Mouse (Mus musculus) heart, embryonic 10.5 days (tissue): Measurements from ENCODE around the gene Marc1. TPM values are rescaled to one million over a fixed set of nuclear protein-coding genes. Genes with fewer than 3 reads are reported as not detected.

Source experiments
- DNase-seq: peaks from one replicate; pipeline ENCODE4 v3.0.0-alpha.2; 2017; ENCODE audit warnings: low spot score
- H3K27ac ChIP-seq: fragments of 300-500 bp; sonication (generic); 2 replicates; pipeline ENCODE4 v1.5.1; 2016; ENCODE audit warnings: mild to moderate bottlenecking
- H3K27me3 ChIP-seq: fragments of 300-500 bp; sonication (generic); 2 replicates; pipeline ENCODE4 v1.6.1; 2016; ENCODE audit warnings: mild to moderate bottlenecking; ENCODE audit not compliant: poor library complexity, insufficient read depth, severe bottlenecking
- H3K36me3 ChIP-seq: fragments of 300-500 bp; sonication (generic); 2 replicates; pipeline ENCODE4 v1.6.1; 2016; ENCODE audit warnings: mild to moderate bottlenecking, moderate library complexity
- H3K4me1 ChIP-seq: fragments of 300-500 bp; sonication (generic); 2 replicates; pipeline ENCODE4 v1.6.1; 2016; ENCODE audit warnings: mild to moderate bottlenecking
- H3K4me3 ChIP-seq: fragments of 300-500 bp; sonication (generic); 2 replicates; pipeline ENCODE4 v1.5.1; 2016; ENCODE audit warnings: mild to moderate bottlenecking, moderate library complexity
- H3K9me3 ChIP-seq: fragments of 300-500 bp; sonication (generic); 2 replicates; pipeline ENCODE4 v1.6.1; 2016; ENCODE audit warnings: mild to moderate bottlenecking, moderate library complexity
- WGBS: fragments of 180-500 bp; shearing (Covaris S2); methylation state at CpG from one replicate; pipeline ENCODE4 v1.1.7; 2016; 5-methylcytosine and 5-hydroxymethylcytosine counted together
- polyA plus RNA-seq: library from polyadenylated mRNA; unstranded; fragments of >200 nt; fragmentation: Nextera tagmentation; extraction: Ambion mirVana; gene quantifications from 2 replicates; pipeline ENCODE4 v1.2.1, GENCODE M21; 2016

The Marc1 gene
- polyA plus RNA-seq: 0.21 and 0.70 TPM in 2 replicates

DNA sequence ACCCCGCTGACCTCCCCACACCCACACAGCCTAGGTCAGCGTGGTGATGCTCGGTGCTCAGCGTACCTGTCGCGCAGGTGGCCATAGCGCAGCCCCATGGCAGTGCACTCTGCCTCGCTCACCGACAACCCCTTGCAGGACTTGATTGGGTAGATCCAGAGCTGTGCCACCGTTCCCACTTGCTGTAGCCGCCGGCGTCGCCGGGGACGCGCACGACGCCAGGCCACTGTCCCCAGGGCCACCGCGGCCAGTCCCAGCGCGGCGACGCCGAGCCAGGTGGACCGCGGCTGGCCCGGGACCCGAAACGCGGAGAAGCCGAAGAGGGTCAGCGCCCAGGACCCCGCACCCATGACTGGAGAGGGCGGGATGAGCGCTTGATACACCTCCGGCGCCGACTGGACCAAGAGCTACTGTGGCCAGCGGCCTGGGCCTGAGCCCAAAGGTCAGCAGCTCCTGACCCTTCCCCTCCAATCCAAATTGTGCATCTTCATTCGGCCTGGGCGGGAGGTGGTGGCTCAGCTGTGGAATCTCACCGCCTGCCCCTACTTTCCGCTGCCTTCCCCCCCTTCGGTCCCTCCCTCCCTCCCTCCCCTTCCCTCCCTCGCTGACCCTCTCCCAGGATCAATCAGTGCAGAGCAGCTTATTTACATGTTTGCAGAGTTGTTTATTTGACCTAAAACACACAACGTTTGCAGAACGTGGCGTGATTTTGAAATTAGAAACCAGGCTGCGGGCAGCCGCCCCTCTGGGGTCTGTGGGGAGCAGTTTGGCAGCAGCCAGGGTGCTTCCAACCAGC lies at the start of gene Marc1:
Gene Marc1 (minus strand): TSS at position 534 of the 796 bp plus-strand sequence.
- Histone ChIP-seq H3K27ac (peak within 1 kb of the TSS; percentile 11; the same call in 1 of the 2 replicates), H3K27me3 (peaks cover 49% of the 10 kb centered on the region), H3K4me1 (peaks cover 16% of the 10 kb centered on the region), H3K4me3 (peak within 1 kb of the TSS; percentile 57), H3K36me3 (peaks cover 11% of the 10 kb centered on the region; the same call in 1 of the 2 replicates), H3K9me3 (no peaks in the 10 kb centered on the region)
- DNase-seq: no peak
- WGBS: 6% methylated on average over 52 of the region's 52 CpGs

DNA sequence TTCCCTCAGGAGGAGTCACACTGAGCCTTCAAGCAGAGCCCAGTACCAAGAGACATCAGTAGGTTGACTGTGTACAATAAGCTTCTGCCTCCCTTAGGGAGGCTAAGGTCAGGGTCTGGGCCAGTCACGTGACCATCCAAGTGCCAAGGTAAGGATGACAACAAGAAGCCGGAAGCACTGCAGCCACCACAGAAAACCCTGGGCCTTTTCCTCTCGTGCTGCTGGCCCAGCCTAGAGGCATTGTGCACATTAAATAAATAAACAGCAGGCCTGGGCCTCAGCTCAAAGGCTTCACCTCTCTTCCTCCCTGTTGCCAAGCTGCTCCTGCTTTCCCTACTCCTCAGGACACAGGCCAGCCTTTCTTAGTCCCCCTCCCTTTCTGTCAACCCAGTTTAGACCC lies 49.2 kb upstream of the Marc1 start:
- Histone ChIP-seq H3K36me3 (no peaks in the 10 kb centered on the region), H3K27me3 (0 out of 2 replicates have a peak, but pooled peaks cover 4% of the 10 kb centered on the region), H3K4me1 (peaks cover 17% of the 10 kb centered on the region), H3K4me3 (no peak overlapping the region), H3K9me3 (no peaks in the 10 kb centered on the region), H3K27ac (peak overlapping the region; percentile 56; the same call in 1 of the 2 replicates)
- DNase-seq: no peak
- WGBS: 45% methylated on average over 3 of the region's 3 CpGs

DNA sequence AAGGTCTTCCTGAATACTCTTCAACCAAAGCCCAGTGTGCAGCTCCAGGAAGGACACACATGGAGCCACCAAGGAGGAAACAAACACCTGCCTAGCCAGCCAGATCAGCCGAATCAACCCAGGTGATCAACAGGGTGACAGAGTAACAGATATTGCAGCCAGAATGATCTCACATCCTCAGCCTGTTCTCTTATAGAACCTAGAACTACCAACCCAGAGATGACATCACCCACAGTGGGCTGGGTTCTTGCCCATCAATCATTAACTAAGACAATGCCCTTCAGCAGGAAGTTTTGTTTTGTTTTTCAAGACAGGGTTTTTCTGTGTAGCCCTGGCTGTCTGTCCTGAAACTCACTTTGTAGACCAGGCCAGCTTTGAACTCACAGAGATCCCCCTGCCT lies 47.1 kb upstream of the Marc1 start:
- 79% methylated on average over 1 of the region's 1 CpGs for WGBS

DNA sequence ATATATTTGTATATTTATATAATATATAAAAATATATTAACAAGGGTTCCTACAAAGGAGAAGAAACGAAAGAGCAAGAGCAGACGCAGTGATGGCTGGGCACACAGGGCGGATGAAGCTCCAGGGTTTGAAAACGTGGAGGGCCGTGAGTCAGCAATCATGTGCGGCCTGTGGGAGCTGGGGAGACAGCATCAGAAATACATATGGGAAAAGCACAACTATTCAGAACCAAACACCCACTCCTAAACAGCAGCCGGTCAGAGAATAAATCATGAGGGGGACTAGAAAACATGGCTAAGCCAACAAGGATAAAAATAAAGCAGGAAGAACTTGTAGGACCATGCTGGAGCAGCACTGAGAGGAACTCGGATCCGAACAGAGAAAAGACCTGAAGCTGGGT lies 46.1 kb upstream of the Marc1 start:
- H3K27me3 ChIP-seq: 0 out of 2 replicates have a peak, but pooled peaks cover 4% of the 10 kb centered on the region
- H3K4me3 ChIP-seq: no peak overlapping the region
- no peak for DNase-seq
- peaks cover 28% of the 10 kb centered on the region for H3K4me1 ChIP-seq
- H3K27ac ChIP-seq: no peak overlapping the region
- WGBS: 86% methylated on average over 9 of the region's 9 CpGs
- no peaks in the 10 kb centered on the region for H3K9me3 ChIP-seq
- no peaks in the 10 kb centered on the region for H3K36me3 ChIP-seq

More for the DNA sequence above, 47.1 kb upstream of the Marc1 start:
- Histone ChIP-seq H3K27ac (no peak overlapping the region), H3K36me3 (no peaks in the 10 kb centered on the region), H3K4me1 (peaks cover 21% of the 10 kb centered on the region), H3K27me3 (0 out of 2 replicates have a peak, but pooled peaks cover 4% of the 10 kb centered on the region), H3K9me3 (no peaks in the 10 kb centered on the region), H3K4me3 (no peak overlapping the region)
- no peak for DNase-seq

GRCm38 (mm10) chr1:184853922-184854321 lies 42.8 kb upstream of the Marc1 start:
- H3K27me3 ChIP-seq: peaks cover 7% of the 10 kb centered on the region; the same call in 1 of the 2 replicates
- H3K4me3 ChIP-seq: peak overlapping the region; percentile 49; the same call in 1 of the 2 replicates
- 45% methylated on average over 3 of the region's 3 CpGs for WGBS
- no peak for DNase-seq
- no peaks in the 10 kb centered on the region for H3K36me3 ChIP-seq
- no peaks in the 10 kb centered on the region for H3K9me3 ChIP-seq
- H3K27ac ChIP-seq: peak overlapping the region; percentile 66
- H3K4me1 ChIP-seq: peaks cover 26% of the 10 kb centered on the region

DNA sequence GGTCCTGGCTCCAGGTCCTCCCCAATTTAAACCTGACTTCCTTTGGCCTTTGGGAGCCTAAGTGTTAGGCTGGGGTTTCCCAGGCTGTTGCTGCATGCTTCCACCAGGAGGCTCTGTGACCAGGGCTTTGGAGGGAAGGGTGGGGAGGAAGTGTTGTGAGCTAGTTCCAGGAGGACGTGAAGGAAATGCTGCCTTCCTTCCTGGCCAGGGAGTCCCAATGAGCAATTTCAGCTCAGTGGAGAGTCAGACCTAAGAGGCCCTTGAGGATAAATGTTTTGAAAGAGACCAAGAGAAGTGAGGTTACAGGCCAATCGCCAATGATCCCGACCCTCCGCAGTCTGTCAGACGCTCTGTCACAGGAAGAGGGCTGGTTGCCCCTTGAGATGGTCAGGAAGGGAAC lies 42.2 kb upstream of the Marc1 start:
- H3K4me3 ChIP-seq: peak overlapping the region; percentile 49
- no peaks in the 10 kb centered on the region for H3K36me3 ChIP-seq
- H3K4me1 ChIP-seq: peaks cover 26% of the 10 kb centered on the region
- H3K27ac ChIP-seq: peak overlapping the region; percentile 66
- peaks cover 13% of the 10 kb centered on the region for H3K27me3 ChIP-seq
- DNase-seq: peak; percentile 81
- 19% methylated on average over 5 of the region's 5 CpGs for WGBS
- no peaks in the 10 kb centered on the region for H3K9me3 ChIP-seq

DNA sequence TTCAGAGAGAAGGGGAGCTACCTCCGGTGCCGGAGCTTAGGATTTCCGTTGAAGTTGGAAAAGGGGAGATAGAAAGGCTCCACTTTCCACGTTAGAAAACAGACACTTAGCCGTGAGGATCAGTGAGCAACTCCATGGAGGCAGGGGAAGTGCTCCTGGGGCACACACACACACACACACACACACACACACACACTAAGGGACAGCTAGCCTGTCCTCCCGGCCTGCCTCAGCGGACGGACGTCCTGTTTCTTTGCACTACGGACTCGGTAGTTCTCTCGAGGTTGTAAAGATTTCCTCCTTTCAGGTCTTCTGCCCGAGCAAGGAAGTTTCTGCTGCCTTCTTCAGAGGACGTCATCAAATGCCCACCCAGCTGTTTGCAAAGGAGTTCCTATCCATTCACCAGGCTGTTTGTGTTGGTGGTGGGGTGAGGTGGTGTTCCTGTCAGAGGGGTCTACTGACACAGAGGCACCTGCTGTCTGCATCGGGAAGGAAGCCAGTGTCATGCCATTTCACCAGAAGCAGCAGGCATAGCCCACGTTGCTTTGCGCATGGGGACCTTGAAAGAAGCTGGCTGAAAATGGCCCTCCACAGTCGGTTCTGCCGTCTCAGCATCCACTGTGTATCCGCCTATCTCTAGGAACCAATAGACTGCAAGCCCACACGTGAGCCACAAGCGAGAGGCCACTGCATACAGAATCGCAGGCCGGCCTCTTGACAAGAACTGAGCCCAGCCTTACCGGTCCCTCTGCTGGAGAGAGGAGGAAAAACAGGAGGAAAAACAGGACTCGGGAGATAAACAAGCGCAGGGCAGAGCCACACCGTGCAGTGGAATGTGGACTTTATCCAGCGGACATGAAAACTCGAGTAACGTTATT lies 40.9 kb upstream of the Marc1 start:
- H3K9me3 ChIP-seq: no peaks in the 10 kb centered on the region
- H3K36me3 ChIP-seq: no peaks in the 10 kb centered on the region
- peaks cover 19% of the 10 kb centered on the region for H3K27me3 ChIP-seq
- 19% methylated on average over 31 of the region's 31 CpGs for WGBS
- DNase-seq: peak; percentile 94
- peaks cover 26% of the 10 kb centered on the region for H3K4me1 ChIP-seq
- H3K4me3 ChIP-seq: peak overlapping the region; percentile 41
- peak overlapping the region; percentile 62; the same call in 1 of the 2 replicates for H3K27ac ChIP-seq

DNA sequence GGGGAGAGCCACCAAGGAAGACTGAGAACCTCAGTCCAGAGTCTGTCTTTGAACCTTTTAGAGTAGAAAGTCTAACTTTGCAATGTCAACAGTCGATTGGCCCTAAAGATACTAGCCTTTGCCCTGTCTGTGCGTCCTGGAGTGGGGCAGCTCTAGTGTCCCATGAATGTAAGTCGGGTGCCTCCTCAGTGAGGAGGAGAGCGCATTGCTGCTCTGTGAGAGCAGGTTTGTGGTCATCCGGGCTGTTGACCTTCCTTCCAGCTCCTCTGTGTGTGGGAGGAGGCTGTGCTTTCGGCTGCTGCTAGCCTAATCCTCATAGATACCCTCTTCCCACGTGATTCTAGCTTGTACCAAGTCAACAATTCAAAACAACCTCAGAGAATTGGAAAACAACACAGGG lies 40.1 kb upstream of the Marc1 start:
- DNase-seq: no peak
- 36% methylated on average over 7 of the region's 7 CpGs for WGBS
- H3K36me3 ChIP-seq: no peaks in the 10 kb centered on the region
- H3K27ac ChIP-seq: peak overlapping the region; percentile 56; the same call in 1 of the 2 replicates
- H3K27me3 ChIP-seq: peaks cover 19% of the 10 kb centered on the region
- H3K4me3 ChIP-seq: no peak overlapping the region
- H3K9me3 ChIP-seq: no peaks in the 10 kb centered on the region
- peaks cover 34% of the 10 kb centered on the region for H3K4me1 ChIP-seq

DNA sequence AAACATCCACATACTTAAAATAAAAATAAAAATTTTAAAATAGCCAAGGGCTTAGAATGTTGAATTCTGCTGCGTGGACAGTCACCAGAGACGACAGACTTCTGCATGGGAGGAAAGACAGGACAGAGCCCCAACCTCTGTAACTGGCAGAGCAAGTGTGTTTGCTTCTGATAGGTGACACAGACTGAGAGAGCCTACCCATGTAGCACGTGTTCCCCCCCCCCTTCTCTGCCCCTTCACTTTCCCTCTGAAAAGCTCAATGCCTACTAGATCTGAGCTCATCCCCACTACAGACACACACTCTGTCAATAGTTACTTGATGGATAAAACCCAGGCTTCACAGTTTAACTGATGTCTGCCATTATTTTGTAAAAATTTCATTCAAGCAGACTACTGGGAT lies 35.9 kb upstream of the Marc1 start:
- 46% methylated on average over 3 of the region's 3 CpGs for WGBS
- H3K4me3 ChIP-seq: 0 out of 2 replicates have a peak overlapping the region, but pooled peaks have one; percentile 94
- H3K27me3 ChIP-seq: peaks cover 19% of the 10 kb centered on the region

GRCm38 (mm10) chr1:184846092-184846750 lies 35.1 kb upstream of the Marc1 start, which contains the start of gene Marc2:
Marc2 (minus strand) TSS chr1:184846451.
- peaks cover 36% of the 10 kb centered on the region for H3K4me1 ChIP-seq
- H3K27me3 ChIP-seq: peaks cover 19% of the 10 kb centered on the region
- H3K4me3 ChIP-seq: peak within 1 kb of the TSS; percentile 94
- no peaks in the 10 kb centered on the region for H3K36me3 ChIP-seq
- DNase-seq: no peak
- H3K9me3 ChIP-seq: no peaks in the 10 kb centered on the region
- 6% methylated on average over 18 of the region's 18 CpGs for WGBS
- peak within 1 kb of the TSS; percentile 93 for H3K27ac ChIP-seq

More for the DNA sequence above, 35.9 kb upstream of the Marc1 start:
- H3K36me3 ChIP-seq: no peaks in the 10 kb centered on the region
- peaks cover 34% of the 10 kb centered on the region for H3K4me1 ChIP-seq
- DNase-seq: no peak
- H3K27ac ChIP-seq: no peak overlapping the region
- H3K9me3 ChIP-seq: no peaks in the 10 kb centered on the region

- peaks cover 19% of the 10 kb centered on the region for H3K27me3 ChIP-seq
- H3K27ac ChIP-seq: peak overlapping the region; percentile 93
- under 1% methylated on average over 67 of the region's 67 CpGs for WGBS
- H3K36me3 ChIP-seq: peaks cover 3% of the 10 kb centered on the region
- H3K4me3 ChIP-seq: peak overlapping the region; percentile 94
- H3K4me1 ChIP-seq: peaks cover 36% of the 10 kb centered on the region
- H3K9me3 ChIP-seq: no peaks in the 10 kb centered on the region
- DNase-seq: peak; percentile 96
These were observed 34.3 kb upstream of the Marc1 start for GRCm38 (mm10) chr1:184845111-184846071.
